Mouse (Mus musculus): Measurements from ENCODE around the gene 2610528A11Rik. TPM values are rescaled to one million over a fixed set of nuclear protein-coding genes. Genes with fewer than 3 reads are reported as not detected.

2610528A11Rik gene
- polyA plus RNA-seq, 1 experiment from 2014 or later = not detected

DNA sequence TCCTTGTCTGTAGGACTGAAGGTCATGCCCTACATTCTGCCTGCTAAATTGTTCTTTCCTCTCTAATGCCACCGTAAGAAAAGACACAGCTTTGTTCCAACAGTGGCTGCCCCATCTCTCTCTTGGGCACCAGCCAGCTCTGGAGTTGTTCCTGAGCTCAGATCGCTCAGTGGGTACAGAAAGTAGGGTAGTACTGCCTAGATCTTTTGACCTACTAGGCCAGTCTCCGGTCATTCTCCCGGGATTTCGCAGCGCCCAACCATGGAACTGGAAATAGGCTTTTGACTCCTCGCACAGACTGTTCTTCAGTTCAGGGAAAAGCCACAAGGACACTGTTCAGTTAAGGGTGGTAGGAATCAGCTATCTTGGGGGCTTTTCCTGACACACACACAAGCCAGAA is 891 bp downstream of the 2610528A11Rik start:
- TF ChIP-seq CTCF (IDR thresholded peaks at IDR 0.05) = no peak
- in situ Hi-C loops (cut with MboI; ENCODE audit: low pct_unique_long_range_greater_than_20kb) = no loop called here
- no peak for DNase-seq (ENCODE audit: low read depth, low spot score)
- no peaks in the 10 kb centered on the region for H3K27me3 ChIP-seq
- ChIA-PET POLR2A (no interaction called here), CTCF (no interaction called here)
- ATAC-seq = no peak

DNA sequence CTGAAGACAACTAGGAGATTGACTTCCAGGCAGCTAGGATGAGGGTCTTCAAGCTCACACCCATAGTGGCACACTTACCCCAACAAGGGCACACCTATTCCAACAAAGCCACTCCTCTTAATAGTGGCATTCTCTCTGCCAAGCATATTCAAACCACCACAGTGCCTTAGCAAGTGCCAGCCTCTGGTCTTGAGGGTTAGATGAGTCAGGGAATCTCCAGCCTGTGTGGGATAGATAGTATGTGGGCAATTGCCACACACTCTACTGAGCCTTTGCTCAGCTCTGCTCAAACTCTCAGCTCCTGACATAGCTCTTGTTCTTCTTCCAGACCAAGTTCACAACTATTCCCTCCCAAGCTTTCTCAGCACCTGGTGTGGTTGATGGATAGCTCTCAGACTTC is 2.5 kb downstream of the 2610528A11Rik start:
- ChIA-PET CTCF (no interaction called here), POLR2A (no interaction called here)
- in situ Hi-C loops (cut with MboI; ENCODE audit: low pct_unique_long_range_greater_than_20kb) = no loop called here
- DNase-seq (ENCODE audit: low read depth, low spot score) (no peak), ATAC-seq (no peak)
- no peaks in the 10 kb centered on the region for H3K27me3 ChIP-seq
- no peak for TF ChIP-seq CTCF (IDR thresholded peaks at IDR 0.05)

DNA sequence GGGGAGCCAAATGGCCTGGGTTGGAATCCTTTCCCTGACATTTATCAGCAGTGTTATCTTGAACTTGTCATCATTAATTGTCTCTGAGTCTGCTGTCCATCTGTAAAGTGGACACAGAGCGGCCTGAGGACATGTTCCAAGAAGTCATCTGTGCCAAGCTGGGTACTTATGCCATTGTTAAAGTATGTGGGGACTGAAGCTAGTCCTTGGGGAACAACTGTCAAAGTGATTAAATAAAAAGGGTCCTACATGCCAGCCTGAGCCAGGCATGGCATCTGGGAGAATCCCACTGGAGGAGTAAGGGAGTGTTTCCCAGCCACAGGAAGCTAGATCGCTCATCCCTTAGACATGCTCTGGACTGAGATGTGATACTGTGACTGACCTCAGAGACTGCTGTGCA is 3.4 kb downstream of the 2610528A11Rik start:
- POLR2A ChIA-PET = no interaction called here
- in situ Hi-C loops (cut with MboI; ENCODE audit: low pct_unique_long_range_greater_than_20kb) = no loop called here
- CTCF ChIA-PET = interaction anchor here (1.4 kb wide), 1 partner anchor 17 kb away, joined by 4 read pairs; no protein-coding TSS in a partner anchor
- ATAC-seq = no peak
- no peak for DNase-seq (ENCODE audit: low read depth, low spot score)
- no peaks in the 10 kb centered on the region for H3K27me3 ChIP-seq
- no peak for TF ChIP-seq CTCF (IDR thresholded peaks at IDR 0.05)

DNA sequence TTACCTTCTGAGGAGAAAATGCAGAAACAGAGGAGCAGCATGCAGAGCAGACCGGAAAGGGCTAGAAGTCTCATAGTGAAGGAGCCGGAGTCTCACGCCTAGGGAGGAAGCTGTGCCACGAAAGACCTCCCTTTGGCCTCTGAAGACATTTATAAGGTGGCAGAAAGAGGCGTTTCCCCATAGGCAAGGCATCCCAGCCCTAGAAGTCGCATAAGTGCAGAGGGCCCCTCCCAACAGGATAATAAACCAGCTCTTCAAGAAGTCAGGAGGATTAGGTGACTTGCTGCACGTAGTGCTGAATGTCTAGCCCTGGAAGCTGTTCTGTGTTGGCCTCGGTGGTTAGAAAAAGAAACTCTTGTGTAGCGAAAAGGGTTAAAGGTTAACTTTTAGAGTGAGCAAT is 3.8 kb downstream of the 2610528A11Rik start:
- no peak for DNase-seq (ENCODE audit: low read depth, low spot score)
- no peaks in the 10 kb centered on the region for H3K27me3 ChIP-seq
- ChIA-PET POLR2A (no interaction called here), CTCF (interaction anchor here (1.4 kb wide), 1 partner anchor 18 kb away, joined by 4 read pairs; no protein-coding TSS in a partner anchor)
- ATAC-seq = no peak
- in situ Hi-C loops (cut with MboI; ENCODE audit: low pct_unique_long_range_greater_than_20kb) = no loop called here
- no peak for TF ChIP-seq CTCF (IDR thresholded peaks at IDR 0.05)

DNA sequence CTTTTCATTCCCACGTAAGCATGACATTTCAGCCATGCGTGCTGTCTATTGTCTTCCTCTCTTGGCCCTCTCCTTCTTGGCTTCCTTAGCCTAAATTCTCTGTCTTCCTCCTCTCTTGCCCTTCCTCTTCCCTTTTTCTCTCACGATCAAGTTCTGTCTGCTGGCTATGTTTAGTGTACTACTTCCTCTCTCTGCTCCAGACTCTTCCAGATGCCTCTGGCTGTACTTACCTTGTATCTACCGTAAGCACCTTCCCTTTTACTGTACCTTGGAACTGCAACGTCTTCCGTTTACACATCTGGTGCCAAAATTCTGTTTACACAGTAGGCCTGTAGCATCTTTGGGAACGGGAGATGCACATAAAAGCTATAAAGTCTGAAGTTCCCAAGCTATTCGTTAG is 4.4 kb downstream of the 2610528A11Rik start:
- CTCF ChIA-PET = interaction anchor here (1.4 kb wide), 1 partner anchor 18 kb away, joined by 4 read pairs; no protein-coding TSS in a partner anchor
- in situ Hi-C loops (cut with MboI; ENCODE audit: low pct_unique_long_range_greater_than_20kb) = no loop called here
- DNase-seq (ENCODE audit: low read depth, low spot score) (no peak), ATAC-seq (no peak)
- POLR2A ChIA-PET = no interaction called here
- TF ChIP-seq CTCF (IDR thresholded peaks at IDR 0.05) = no peak
- H3K27me3 ChIP-seq = no peaks in the 10 kb centered on the region

DNA sequence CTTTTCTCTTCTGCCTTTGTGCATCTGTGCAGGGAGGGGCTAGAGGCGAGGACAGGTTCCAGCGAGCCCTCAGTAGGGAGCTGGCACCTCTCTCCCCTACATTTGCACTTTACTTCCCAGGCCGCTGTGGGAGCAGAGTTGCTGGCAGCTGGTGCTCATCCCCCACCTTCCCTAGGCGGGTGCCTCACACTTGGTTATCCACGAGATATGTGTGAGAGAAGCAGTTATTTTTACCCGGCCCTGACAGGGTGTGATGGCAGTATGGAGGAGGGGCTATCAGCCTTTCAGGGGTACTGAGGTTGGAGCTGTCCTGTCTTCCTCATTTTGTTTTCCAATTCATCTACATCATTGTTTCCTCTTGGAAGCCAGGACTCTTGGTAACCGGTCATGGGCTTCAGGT is 8.0 kb downstream of the 2610528A11Rik start:
- ATAC-seq (no peak), DNase-seq (ENCODE audit: low read depth, low spot score) (no peak)
- ChIA-PET POLR2A (no interaction called here), CTCF (interaction anchor here (1.2 kb wide), 1 partner anchor 241 kb away, joined by 3 read pairs; no protein-coding TSS in a partner anchor)
- peaks cover 7% of the 10 kb centered on the region for H3K27me3 ChIP-seq
- no peak for TF ChIP-seq CTCF (IDR thresholded peaks at IDR 0.05)
- in situ Hi-C loops (cut with MboI; ENCODE audit: low pct_unique_long_range_greater_than_20kb) = no loop called here

DNA sequence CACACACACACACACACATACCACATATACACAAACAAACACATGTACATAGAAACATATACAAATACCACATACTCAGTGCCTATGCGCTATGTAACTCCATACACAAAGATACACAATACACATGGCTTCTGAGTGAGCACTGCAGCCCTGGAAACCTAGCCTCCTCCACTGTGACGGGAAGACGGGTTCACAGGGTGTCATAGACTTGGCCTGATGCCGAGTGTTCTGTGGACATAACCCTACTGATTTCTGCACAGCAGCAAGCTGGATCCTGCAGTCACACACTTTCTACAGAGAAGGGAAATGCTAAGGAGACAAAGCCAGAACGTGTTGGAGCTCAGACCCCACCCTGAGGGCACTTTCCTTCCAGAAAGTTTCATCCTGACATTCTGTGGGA is 9.1 kb downstream of the 2610528A11Rik start:
- POLR2A ChIA-PET = no interaction called here
- in situ Hi-C loops (cut with MboI; ENCODE audit: low pct_unique_long_range_greater_than_20kb) = no loop called here
- no peak for TF ChIP-seq CTCF (IDR thresholded peaks at IDR 0.05)
- CTCF ChIA-PET = no interaction called here
- no peak for ATAC-seq
- no peak for DNase-seq (ENCODE audit: low read depth, low spot score)
- H3K27me3 ChIP-seq = peaks cover 9% of the 10 kb centered on the region

DNA sequence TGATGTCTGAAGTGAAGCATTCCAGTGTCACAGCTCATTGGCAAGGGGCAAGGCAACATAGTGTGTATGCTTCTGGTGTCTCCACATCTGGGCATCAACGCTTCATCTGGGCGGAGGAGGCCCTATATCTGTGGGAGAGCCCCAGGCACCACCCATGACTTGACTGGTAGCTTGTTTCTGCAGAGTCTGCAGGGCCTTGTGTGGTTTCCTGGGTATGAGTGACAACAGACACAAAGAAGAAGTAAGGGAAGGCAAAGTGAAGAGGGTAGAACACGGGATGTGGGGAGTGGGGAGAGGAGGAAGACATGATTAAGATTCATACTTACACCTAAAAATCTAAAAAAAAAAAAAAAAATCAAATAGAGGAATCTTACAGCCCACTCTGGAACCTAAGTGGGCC is 11.3 kb downstream of the 2610528A11Rik start:
- ChIA-PET POLR2A (interaction anchor here (0.7 kb wide), 1 partner anchor 195 kb away, joined by 4 read pairs; no protein-coding TSS in a partner anchor), CTCF (interaction anchor here (1.7 kb wide), 1 partner anchor 25 kb away, joined by 4 read pairs; no protein-coding TSS in a partner anchor)
- H3K27me3 ChIP-seq = peaks cover 16% of the 10 kb centered on the region
- DNase-seq (ENCODE audit: low read depth, low spot score) (no peak), ATAC-seq (no peak)
- in situ Hi-C loops (cut with MboI; ENCODE audit: low pct_unique_long_range_greater_than_20kb) = no loop called here
- no peak for TF ChIP-seq CTCF (IDR thresholded peaks at IDR 0.05)

DNA sequence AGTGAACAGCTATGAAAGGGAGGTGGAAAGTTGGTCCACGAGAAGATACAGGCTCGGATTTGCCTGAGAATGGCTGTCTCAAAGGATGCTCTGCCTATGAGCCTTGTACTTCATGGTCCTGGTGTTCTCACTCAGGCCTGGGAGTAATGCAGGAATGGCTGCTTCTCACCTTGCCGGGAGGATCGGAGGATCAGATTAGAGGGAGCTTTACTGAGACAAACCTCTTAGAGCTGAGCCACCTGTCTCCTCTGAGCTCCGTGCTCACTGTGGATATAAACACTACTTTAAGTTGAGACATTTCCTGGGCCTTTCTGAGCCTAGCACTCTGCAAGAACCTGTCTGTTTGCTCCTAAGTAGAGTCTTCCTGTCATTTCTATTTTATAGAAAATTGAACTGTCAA is 12.3 kb downstream of the 2610528A11Rik start:
- CTCF ChIA-PET = interaction anchor here (1.4 to 1.7 kb wide), 2 partner anchors 13 to 26 kb away, joined by 4 read pairs; no protein-coding TSS in a partner anchor
- no peak for DNase-seq (ENCODE audit: low read depth, low spot score)
- in situ Hi-C loops (cut with MboI; ENCODE audit: low pct_unique_long_range_greater_than_20kb) = no loop called here
- peaks cover 24% of the 10 kb centered on the region for H3K27me3 ChIP-seq
- no peak for ATAC-seq
- no peak for TF ChIP-seq CTCF (IDR thresholded peaks at IDR 0.05)
- POLR2A ChIA-PET = interaction anchor here (0.9 kb wide), 1 partner anchor 12 kb away, joined by 3 read pairs; the partner anchor contains the start of gene 2610528A11Rik

DNA sequence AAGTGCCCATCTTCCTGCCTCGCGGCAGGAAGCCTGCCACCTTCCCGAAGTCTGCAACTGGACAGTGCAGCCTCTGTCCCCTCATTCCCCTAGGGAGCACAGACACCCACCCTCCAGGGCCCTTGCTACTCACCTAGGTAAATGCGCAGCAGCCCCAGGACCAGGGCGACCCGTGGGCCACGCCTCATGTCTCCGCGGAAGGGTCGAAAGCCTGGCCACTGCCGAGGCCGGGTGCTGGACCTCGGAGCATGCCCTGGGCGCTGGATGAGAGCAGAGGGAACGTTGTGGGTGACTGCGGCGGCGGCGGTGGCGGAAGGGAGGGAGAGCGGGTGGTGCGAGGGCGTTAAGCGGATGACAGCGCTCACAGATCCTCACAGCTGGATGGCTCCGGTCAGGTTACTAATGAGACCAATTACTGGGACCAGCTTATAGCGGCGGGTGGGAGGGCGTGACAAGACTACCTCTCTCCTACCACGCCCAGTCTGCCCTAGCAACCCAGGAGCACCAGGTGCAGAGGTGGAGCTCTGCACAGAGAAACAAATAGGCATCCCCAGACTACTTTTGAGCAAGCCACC is 15.8 kb downstream of the 2610528A11Rik start, which contains the start of gene Cdhr1:
Gene Cdhr1 (minus strand): TSS at position 392 of the 575 bp plus-strand sequence.
- ATAC-seq (peak; percentile 65), DNase-seq (ENCODE audit: low read depth, low spot score) (no peak)
- in situ Hi-C loops (cut with MboI; ENCODE audit: low pct_unique_long_range_greater_than_20kb) = no loop called here
- POLR2A ChIA-PET = interaction anchor here (0.6 kb wide), 1 partner anchor 11 kb away, joined by 4 read pairs; no protein-coding TSS in a partner anchor
- H3K27me3 ChIP-seq = peaks cover 24% of the 10 kb centered on the region
- no peak for TF ChIP-seq CTCF (IDR thresholded peaks at IDR 0.05)
- CTCF ChIA-PET = no interaction called here

DNA sequence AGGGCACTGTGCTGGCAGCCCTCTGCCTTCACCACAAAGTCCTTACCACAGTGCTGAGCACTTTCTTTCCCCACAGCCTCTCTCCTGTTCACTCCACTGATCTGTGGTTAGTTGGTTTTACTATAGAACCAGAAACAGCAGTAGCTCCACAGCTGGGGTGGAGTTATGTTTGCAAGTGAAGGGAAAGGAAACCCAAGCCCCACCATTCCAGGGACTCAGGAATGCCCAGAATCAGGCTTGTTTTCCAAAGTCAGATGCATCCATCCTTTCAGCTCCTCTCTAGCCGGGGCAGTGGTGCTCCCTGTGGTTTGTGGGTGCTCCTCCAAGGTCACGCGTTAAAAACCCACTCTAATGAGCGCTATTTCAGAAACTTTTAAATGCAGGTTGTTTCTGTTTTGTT is 18.3 kb downstream of the 2610528A11Rik start:
- DNase-seq (ENCODE audit: low read depth, low spot score) = no peak
- POLR2A ChIA-PET = no interaction called here

More for the DNA sequence above, 18.3 kb downstream of the 2610528A11Rik start:
- CTCF ChIA-PET = interaction anchor here (0.9 kb wide), 1 partner anchor 32 kb away, joined by 3 read pairs; no protein-coding TSS in a partner anchor
- peaks cover 19% of the 10 kb centered on the region for H3K27me3 ChIP-seq
- in situ Hi-C loops (cut with MboI; ENCODE audit: low pct_unique_long_range_greater_than_20kb) = no loop called here
- no peak for ATAC-seq
- TF ChIP-seq CTCF (IDR thresholded peaks at IDR 0.05) = no peak
